Mouse (Mus musculus): ENCODE data around the gene 1700013G24Rik.
"Not testable (repeated sequence)": the region's sequence is repeated elsewhere in the genome, so short reads cannot be mapped to it uniquely, and the experiment has no call there.

The 1700013G24Rik gene

DNA sequence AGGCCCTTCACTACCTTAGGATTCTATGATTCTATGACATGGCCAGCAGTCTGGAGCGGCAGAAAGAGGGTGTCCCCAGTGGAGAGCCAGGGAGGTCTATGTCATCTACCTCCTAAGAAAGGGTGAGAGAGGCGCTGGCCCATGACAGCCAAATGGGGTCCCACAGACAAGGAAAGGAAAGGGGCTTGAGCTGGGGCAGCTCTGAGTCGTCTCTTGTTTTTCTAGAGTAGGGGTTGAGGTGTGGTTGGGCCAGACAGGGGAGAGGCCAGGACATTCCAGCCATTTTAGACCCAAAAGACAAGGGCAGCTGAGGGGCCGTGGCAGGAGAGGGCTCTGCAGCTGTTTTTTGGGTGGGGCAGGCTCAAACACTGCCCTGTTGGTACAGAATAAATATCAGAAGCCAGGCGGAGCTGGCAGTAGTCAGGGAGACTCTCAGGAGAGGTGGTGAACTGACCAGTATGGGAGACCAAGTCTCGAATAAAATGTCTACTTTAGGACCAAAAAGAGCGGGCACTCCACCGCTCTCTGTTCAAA lies at the start of gene 1700013G24Rik:
Gene 1700013G24Rik, plus strand, starts transcription at position 51 of the 534 bp plus-strand sequence.
- no peak for DNase-seq

DNA sequence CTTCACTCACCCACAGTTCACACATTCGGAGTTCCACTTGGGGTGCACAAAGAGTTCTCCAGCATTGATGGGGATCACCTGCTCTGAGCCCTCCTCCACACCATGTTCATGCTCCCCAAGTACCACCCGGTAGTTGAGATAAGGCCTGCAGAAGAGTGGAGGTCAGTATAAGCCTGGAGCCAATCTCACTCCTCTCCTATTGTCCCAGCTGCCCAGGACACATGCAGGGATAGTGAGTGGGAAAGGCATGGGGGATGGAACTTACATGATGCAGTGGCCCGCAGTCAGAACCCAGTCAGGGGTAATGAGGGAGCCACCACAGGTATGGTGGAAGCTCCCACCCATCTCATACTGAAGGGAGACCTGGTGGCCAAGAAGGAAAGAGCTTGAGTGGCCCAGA lies 47.5 kb upstream of the 1700013G24Rik start:
- DNase-seq, result no peak

DNA sequence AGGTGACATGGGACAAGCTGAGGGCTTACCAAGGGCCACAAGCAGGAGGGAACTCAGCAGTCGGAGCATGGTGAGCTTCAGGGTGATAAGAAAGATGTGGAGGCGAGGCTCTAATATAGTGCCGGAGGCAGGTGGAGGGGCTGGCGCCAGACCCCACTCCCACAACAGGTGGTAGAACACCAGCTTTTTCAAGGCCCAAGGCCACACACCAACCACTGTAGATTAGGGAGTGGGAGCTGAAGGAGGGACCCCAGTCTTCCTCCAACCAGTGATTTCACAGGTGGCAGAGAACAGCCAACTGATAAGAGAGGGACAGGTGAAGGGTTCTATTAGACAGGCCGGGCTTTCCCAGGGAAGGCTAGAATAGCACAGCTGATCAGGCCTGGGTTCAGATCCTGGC lies 43.4 kb upstream of the 1700013G24Rik start, which contains the start of gene Cela3a:
Gene Cela3a, minus strand, starts transcription at position 101 of the 400 bp plus-strand sequence.
- DNase-seq, result no peak

DNA sequence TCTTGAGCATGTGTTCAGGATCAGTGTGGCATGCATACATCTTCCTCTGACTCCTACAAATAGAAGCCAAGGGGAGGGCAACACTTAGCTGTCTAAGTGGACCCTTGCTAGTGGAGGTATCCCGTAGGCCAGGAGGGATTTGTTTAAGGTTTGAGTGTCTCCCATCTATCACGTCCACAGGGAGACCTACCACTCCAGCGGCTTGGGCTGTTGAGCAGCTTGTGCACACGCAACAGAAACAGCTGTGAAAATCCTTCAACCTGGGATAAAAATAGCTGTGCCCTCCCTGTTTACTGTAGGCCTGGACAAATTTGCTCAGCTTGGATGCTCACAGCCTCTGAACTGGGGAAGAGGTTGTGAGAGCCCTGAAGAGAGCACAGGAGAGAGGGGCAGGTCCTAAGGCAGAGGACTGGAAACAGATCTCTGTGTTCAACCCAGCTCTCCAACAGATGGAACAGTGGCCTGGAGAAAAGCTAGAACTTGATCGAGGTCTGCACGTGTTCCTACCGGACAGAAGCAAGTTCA lies 40.8 kb upstream of the 1700013G24Rik start:
- DNase-seq, result not testable (repeated sequence)

DNA sequence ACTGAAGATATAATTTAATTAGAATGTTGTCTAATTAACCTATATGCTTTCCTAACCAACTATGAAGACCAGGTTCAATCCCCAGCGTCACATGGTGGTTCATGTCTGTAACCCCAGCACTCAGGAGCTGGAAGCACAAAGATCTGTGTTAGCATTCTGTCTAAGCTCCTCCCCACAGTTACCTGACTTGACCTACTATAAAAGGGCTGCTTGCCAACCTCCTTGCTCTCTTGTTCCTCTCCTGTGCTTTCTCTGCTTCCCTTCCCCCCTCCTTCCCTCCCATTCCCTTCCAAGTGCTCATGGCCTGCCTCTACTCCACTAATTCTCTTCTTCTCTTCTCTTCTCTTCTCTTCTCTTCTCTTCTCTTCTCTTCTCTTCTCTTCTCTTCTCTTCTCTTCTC lies 38.1 kb upstream of the 1700013G24Rik start:
- no peak for DNase-seq

DNA sequence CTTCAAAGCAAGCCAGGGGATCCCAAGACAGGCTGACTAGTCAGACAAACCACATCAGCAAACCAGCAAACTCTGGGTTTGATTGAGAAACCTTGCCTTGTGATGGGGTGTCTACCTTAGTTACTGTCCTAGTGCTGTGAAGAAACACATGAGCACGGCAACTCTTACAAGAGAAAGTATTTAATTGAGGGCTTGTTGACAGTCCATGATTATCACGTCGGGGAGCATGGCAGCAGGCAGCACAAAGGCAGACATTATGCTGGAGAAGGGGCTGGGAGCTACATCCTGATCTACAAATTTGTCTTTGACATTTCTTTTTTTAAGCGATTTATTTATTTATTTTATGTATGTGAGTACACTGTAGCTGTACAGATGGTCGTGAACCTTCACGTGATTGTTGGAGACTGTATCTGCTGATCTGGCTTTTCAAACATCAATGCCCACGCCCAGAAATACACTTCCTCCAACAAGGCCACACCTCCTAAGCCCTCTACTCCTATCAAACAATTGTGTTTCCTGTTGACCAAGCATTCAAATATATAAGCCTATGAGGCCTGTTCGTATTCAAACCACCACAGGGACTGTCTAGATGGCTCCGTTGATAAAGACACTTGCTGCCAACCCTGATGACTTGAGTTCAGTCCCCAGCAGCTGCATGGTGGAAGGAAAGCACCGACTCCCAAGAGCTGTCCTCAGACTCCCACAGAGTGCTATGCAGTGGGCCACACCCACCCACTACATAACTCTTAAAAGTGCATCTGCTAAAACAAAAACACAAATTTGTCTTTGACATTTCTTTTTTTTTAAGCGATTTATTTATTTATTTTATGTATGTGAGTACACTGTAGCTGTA lies 35.1 kb upstream of the 1700013G24Rik start:
- DNase-seq, result no peak

DNA sequence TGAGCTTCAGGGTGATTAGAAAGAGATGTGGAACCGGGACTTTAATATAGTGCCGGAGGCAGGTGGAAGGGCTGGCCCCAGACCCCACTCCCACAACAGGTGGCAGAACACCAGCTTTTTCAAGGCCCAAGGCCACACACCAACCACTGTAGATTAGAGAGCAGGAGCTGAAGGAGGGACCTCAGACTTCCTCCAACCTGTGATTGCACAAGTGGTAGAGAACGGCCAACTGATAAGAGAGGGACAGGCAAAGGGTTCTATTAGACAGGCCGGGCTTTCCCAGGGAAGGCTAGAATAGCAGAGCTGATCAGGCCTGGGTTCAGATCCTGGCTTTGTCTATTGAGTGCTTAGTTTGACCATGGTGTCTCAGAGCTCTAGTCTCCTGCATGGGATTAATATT lies 22.6 kb upstream of the 1700013G24Rik start, which contains the start of gene Cela3b:
Gene Cela3b, minus strand, starts transcription at position 39 of the 400 bp plus-strand sequence.
- DNase-seq, result no peak

DNA sequence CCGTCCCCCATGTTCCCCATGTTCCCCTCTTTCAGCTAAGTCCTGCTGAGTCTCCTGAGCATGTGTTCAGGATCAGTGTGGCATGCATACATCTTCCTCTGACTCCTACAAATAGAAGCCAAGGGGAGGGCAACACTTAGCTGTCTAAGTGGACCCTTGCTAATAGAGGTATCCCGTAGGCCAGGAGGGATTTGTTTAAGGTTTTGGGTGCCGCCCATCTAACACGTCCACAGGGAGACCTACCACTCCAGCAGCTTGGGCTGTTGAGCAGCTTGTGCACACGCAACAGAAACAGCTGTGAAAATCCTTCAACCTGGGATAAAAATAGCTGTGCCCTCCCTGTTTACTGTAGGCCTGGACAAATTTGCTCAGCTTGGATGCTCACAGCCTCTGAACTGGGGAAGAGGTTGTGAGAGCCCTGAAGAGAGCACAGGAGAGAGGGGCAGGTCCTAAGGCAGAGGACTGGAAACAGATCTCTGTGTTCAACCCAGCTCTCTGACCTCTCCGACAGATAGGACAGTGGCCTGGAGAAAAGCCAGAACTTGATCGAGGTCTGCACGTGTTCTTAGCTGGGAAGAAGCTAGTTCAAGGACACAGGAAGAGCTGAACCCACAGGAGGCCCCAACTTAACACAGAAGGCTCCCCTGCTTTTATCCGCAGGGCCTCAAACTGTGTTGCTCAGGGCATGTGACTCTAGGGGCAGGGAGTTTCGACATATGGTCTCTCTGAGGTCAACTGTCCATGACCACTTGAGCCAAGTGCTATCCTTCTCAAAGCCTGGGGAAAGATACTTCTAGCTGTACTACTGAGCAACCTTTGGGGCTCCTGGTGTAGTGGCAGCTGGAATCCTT lies 20.2 kb upstream of the 1700013G24Rik start:
- DNase-seq, result not testable (repeated sequence)

DNA sequence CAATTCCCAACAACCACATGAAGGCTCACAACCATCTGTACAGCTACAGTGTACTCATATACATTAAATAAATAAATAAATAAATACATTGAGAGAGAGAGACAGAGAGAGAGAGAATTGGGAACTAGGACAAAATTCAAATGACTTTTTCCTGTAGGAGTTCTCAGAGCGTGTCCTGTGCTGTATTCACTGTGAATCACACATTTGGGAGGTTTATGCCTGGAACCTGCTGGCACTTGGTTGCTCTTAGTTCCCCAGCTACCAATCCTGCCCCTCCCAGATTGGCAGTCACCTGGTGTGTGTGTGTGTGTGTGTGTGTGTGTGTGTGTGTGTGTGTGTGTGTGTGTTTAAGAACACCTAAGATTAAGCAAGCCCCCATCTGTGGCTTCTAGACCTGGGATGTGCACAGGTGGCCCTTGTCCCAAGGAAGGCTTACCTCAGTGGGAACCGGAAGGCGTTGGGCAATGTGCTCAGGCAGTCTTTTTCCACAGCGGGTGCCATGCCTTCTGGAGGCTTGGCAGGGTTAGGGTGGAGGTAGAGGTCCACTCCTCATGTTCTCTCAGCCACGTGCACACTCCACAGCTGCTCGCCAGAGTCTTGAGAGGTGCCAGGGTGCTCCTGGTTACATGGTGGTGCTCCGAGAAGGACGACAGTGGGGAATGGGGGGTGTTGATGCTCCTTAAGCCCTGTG lies 16.0 kb upstream of the 1700013G24Rik start:
- no peak for DNase-seq

DNA sequence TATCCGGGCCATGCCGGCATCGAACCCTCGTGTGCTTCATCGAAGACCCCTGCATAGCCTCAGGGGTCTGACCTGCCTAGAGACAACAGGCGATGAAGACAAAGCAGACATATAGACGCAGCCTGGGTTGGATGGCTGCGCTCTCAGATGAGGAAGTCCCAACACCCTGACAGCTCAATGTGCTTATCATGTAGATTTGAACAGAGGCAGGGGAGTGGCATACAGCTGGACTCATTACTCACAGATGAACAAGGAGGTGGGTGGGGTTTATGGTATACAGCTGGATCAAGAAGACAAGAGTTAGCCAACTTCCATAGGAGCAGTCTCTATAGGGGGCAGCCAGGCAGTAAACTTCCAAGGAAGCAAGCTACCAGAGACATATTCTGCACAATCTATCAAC lies 14.2 kb upstream of the 1700013G24Rik start:
- DNase-seq, result no peak

DNA sequence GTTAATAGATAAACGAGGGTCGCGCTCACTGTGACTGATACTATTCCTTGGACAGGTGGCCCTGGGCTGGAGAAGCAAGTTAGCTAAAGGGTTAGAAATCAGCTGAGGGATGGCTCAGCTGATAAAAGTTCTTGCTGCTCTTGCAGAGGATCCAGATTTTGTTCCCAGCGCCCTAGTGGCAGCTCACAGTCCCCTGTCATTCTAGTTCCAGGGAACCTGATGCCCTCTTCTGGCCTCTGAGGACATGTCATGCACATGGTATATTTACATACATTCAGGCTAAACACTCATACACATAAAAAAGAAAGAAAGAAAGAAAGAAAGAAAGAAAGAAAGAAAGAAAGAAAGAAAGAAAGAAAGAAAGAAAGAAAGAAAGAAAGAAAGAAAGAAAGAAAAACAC lies 11.8 kb upstream of the 1700013G24Rik start:
- no peak for DNase-seq

DNA sequence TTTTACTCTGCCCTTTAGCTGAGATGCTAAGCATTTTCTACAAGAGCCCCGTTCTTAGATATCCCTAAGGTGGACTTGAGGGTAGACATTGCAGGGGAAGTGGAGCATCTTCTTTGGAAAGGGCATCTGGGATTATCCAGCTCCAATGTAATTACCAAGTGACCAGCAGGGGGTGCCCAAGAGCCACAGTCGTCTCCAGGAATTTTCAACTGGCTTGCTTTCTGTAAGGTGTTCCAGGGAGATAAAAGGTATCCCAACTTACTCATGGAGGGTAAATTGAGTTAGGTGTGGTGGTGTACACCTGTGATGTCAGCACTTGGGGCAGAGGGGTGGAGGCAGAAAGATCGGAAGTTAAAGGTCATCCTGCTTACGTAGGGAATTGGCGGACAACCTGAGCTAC lies 9.5 kb upstream of the 1700013G24Rik start:
- peak; percentile 89 to 90 for DNase-seq

DNA sequence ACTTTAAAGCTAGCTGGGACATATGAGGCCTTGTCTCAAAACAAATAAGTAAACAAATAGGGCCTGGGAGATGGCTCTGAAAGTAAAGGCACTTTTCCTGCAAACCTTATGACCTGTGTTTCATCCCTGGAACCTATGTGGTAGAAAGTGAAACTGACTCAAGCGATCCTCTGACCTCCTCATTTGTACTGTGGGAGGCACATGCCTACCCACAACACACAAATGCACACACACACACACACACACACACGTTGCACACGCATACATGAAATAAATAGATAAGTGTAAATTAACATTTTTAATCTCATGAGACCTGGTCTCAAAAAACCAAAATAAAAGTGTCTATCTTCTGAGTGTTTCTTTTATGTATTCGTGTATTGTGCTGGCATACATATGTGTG lies 7.2 kb upstream of the 1700013G24Rik start:
- no peak for DNase-seq

DNA sequence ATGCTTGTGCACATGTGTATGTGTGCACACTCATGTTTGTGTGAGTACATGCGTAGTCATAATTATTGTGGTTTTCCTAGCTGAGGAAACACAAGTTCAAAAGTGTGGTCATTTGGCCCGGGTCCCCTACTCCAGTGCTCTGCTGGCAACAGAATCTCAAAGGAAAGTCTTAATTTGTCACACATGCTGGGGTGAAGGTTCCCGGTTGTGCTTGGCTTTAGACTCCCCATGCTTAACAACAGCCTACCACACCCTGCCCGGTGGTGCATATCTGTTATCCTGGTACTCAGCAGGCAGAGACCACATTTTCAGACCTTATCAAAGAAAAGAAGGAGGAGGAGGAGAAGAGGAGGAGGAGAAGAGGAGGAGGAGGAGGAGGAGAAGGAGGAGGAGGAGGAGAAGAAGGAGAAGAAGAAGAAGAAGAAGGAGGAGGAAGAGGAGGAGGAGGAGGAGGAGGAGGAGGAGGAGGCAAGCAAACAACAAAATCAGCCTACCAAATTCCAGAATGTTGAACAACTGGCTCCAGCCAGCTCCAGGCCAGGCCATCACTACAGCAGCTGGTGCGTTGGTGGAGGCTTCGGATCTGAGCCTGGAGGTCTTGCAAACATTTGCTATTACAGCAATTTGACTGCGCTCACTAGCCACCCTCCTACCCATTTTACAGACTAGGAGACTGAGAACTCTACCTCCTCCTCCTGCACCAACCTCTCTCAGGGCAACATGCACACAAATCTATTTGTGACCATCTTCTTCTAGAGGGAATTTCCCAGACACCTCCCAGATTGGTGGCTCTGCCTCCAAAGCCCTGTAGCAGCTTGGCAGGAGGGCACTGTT lies 5.5 kb upstream of the 1700013G24Rik start:
- DNase-seq, result no peak

DNA sequence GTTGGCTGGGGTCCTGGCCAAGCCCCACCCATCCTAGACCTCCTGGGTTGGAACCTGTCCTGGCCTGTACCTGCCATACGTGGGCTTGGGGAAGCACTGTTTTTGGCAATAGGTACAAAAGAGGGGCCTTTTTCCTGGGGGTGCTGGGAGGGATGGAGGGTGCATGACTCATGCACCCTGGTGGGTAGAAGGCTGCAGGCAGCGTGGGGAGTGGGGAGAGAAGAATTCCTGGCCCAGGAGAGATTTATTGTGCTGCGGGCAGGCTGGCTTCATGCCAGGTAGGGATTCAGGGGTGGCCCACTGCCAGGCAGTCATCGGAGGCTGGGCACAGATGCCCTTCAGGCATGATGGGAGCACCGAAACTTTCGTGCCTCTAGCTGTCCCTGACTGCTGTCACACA lies 4.9 kb upstream of the 1700013G24Rik start:
- peak; percentile 40 to 72 for DNase-seq

DNA sequence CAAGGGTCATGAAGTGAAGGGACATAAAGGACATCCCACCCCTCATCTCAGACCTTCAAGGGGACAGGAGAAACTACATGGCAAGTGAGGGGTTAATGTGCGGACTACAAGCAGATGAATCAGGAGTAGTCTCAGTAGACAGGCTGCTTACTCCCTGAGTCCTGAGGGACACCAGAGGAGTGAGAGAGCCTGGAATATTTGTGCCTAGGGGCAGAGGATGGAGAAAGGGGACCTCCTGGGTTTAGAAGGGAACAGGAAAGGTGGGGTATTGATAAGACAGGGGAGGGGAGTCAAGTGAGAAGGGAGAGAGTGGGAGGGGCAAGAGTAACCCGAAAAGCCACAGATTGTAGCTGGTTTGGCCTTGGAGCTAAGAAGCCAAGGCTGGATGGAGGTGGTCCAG lies 4.4 kb upstream of the 1700013G24Rik start:
- no peak for DNase-seq

DNA sequence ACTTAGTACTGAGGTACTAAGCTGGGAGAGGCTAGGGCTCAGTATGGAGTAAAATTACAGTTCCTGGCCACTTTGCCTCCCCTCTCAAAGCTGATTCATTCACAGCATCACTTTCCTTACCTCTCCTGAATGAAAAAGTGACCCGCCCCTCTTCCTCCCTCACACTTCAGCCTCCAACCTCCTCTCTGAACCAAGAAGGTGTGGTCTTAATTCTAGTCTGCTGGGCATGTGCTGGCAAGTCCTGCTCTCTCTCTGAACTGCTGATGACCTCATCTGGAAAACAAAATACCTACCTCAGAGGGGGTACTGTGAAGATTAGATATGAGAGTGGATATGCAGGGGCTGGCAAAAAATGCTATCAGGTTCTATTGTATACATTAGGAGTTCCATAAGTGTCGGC lies 4.0 kb upstream of the 1700013G24Rik start:
- no peak for DNase-seq

DNA sequence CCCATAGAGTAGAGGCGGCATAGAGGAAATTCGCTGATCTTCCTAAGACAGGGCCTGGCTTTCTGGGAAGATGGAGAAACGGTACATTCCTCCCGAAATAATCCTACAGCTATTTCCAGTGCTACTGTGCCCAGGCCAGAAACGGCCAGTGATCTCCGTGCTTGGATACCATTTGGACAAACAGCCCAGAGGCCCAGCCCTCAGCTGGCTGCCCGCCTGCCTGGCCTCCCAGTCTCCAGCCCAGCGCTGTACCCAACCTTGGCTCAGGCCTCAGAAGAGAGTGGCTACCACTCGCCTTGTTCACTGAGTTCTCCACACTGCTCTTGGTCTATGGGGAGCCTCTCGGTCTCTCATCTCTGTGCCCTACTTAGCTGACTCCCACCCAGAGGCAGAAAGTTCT lies 3.4 kb upstream of the 1700013G24Rik start:
- peak in 1 of 2 experiments; percentile 18 for DNase-seq

DNA sequence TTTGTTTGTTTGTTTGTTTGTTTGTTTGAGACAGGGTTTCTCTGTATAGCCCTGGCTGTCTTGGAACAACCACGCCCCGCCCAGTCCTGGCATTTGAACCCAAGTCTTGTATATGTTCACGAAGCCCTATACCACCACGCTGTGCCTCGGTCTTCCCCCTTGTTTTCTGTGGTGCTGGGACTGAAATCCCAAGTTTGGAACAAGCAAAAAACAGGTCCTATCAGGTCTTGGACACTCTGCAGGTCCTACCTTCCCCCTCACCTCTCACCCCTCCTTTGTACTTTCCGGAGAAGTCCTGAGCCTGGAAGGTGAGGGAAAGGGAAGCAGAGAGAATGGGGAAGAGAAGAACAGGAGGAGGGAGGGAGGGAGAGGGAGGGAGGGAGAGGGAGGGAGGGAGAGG lies 894 bp upstream of the 1700013G24Rik start:
- no peak for DNase-seq

DNA sequence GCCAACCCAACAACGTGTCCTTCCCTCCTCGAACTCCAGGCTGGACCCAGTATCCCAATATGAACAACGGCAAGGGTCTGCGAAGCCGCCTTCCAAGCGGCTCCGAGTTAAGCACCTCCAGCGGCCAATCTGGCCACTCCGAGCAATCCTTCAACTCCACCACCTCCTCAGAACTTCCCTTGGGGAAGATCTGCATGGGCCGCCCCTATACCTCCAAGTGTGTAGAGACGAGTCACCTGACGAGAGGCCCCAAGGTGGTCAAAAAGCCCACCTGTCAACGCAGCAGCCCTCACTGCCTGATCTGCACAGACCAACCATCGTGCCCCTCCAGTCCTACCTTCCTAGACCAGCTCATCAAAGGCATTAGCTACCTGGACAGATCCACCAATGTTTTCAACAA lies 1.5 kb downstream of the 1700013G24Rik start:
- no peak for DNase-seq

DNA sequence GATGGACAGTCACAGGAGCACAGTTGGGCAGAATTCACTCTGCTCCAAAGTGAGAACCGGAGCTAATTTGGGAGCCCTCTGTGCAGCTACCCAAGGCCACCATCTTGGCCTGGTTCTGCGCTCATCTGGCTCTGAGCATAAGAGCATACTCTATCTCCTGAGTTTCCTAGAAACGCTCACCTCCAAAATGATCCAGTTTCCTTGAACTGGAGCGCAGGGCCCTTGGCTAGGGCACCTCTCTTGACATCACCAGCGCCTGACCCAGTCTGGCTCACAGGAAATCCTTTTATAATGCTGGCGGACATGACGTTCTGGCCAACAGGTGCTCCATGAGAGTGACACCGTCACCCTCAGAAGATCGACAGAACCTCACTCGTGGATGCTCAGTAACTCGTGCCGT lies 3.5 kb downstream of the 1700013G24Rik start:
- no peak for DNase-seq

DNA sequence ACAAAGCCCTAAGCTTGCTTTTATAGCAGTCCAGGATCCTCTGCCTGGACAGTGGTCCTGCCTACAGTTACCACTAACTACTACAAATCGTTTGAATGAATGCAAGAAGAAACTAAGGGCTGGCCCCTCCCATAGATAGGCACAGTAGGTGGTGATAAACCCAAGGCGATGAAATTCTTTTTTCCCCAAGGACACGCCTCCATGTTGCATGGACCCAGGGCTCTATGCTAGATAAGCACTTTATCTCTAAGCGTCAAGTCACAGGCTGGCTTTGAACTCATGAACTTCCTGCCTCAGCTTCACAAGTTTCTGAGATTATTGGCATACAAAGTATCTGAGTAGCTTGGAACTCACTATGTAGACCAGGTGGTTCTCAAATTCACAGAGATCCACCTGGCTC lies 4.2 kb downstream of the 1700013G24Rik start:
- DNase-seq, result no peak

All from cerebellum, postnatal 25 days (tissue).